Mouse (Mus musculus) CH12.LX (cell line): ENCODE measurements around the gene Ghdc. TPM values are rescaled to one million over a fixed set of nuclear protein-coding genes. Genes with fewer than 3 reads are reported as not detected.

ENCODE experiments used
- DNase-seq: peaks from one replicate; pipeline ENCODE4 v3.0.0-alpha.2; 2013; ENCODE audit errors: extremely low read depth
- H3K27ac ChIP-seq: 2 replicates; pipeline ENCODE4 v1.5.1; 2012; ENCODE audit warnings: low read depth, mild to moderate bottlenecking, control low read depth, moderate library complexity; ENCODE audit not compliant: insufficient read depth
- H3K27me3 ChIP-seq: replicated peaks from 2 replicates; pipeline ENCODE3; 2012; ENCODE audit warnings: inconsistent platforms
- H3K36me3 ChIP-seq, 2 experiments: replicated peaks in 1 of 2; 2 replicates each; pipeline versions ENCODE3 to v1.6.1; 2012; ENCODE audit warnings: inconsistent platforms in 1 of 2, low read length in 1 of 2, mild to moderate bottlenecking in 1 of 2, mixed read lengths in 1 of 2, moderate library complexity in 1 of 2; ENCODE audit not compliant: control insufficient read depth in 1 of 2, insufficient read depth in 1 of 2
- H3K4me1 ChIP-seq, 2 experiments: 2 replicates each; pipeline ENCODE4 v1.6.1; 2012; ENCODE audit warnings: inconsistent platforms in 1 of 2, moderate library complexity in 1 of 2; ENCODE audit not compliant: insufficient read depth in 2 of 2, control insufficient read depth in 1 of 2
- H3K4me2 ChIP-seq: 2 replicates; pipeline ENCODE4 v1.6.1; 2012; ENCODE audit warnings: low read depth, mild to moderate bottlenecking, control low read depth; ENCODE audit not compliant: poor library complexity, insufficient read depth, severe bottlenecking
- H3K4me3 ChIP-seq, 3 experiments: fragments of 150-350 bp in 1 of 3; sonication (generic) in 1 of 3; replicated peaks in 1 of 3; 2 replicates each; pipeline versions ENCODE3 to v1.5.1; 2011 to 2012; ENCODE audit warnings: low read depth in 2 of 3, low read length in 2 of 3, mild to moderate bottlenecking in 2 of 3, moderate library complexity in 2 of 3, control low read depth in 1 of 3, improper control_type of control experiment in 1 of 3, inconsistent platforms in 1 of 3, mixed read lengths in 1 of 3; ENCODE audit not compliant: poor library complexity in 1 of 3
- H3K79me2 ChIP-seq: replicated peaks from 2 replicates; pipeline ENCODE4 v1.6.1; 2012; ENCODE audit warnings: mild to moderate bottlenecking, moderate library complexity; ENCODE audit not compliant: control insufficient read depth, poor library complexity, insufficient read depth, severe bottlenecking; ENCODE audit errors: extremely low read depth
- H3K9ac ChIP-seq: 2 replicates; pipeline ENCODE4 v1.6.1; 2012; ENCODE audit warnings: low read depth, mild to moderate bottlenecking, control low read depth, moderate library complexity; ENCODE audit not compliant: insufficient read depth
- H3K9me3 ChIP-seq: replicated peaks from 2 replicates; pipeline ENCODE3; 2012; ENCODE audit warnings: low read length, inconsistent platforms, mixed read lengths
- BHLHE40 ChIP-seq: IDR thresholded peaks from 2 replicates; pipeline ENCODE4 v1.6.1; 2011; ENCODE audit warnings: mild to moderate bottlenecking, low read depth, low read length, improper control_type of control experiment
- ELF1 ChIP-seq: IDR thresholded peaks from 2 replicates; pipeline ENCODE4 v1.6.1; 2014; ENCODE audit warnings: low read depth, mild to moderate bottlenecking, inconsistent platforms, low read length, improper control_type of control experiment
- HCFC1 ChIP-seq: IDR thresholded peaks from 2 replicates; pipeline ENCODE4 v1.6.1; 2012; ENCODE audit warnings: low read depth, mild to moderate bottlenecking, inconsistent platforms, low read length, improper control_type of control experiment
- IRF4 ChIP-seq: IDR thresholded peaks from 2 replicates; pipeline ENCODE4 v1.6.1; 2014; ENCODE audit warnings: low read depth, mild to moderate bottlenecking, inconsistent platforms, low read length, improper control_type of control experiment
- KAT2A ChIP-seq: IDR thresholded peaks from 2 replicates; pipeline ENCODE4 v1.6.1; 2012; ENCODE audit warnings: low read length, improper control_type of control experiment, inconsistent platforms; ENCODE audit not compliant: insufficient replicate concordance
- MAX ChIP-seq: IDR thresholded peaks from 2 replicates; pipeline ENCODE4 v1.6.1; 2011; ENCODE audit warnings: low read length, improper control_type of control experiment
- MAZ ChIP-seq: IDR thresholded peaks from 2 replicates; pipeline ENCODE4 v1.6.1; 2012; ENCODE audit warnings: low read depth, mild to moderate bottlenecking, inconsistent platforms, low read length, improper control_type of control experiment, moderate library complexity
- MEF2A ChIP-seq: IDR thresholded peaks from 2 replicates; pipeline ENCODE4 v1.6.1; 2014; ENCODE audit warnings: low read depth, mild to moderate bottlenecking, inconsistent platforms, low read length, improper control_type of control experiment, borderline replicate concordance
- MXI1 ChIP-seq: IDR thresholded peaks from 2 replicates; pipeline ENCODE4 v1.6.1; 2011; ENCODE audit warnings: mild to moderate bottlenecking, low read depth, low read length, improper control_type of control experiment
- NELFE ChIP-seq: IDR thresholded peaks from 2 replicates; pipeline ENCODE4 v1.6.1; 2011; ENCODE audit warnings: low read depth, low read length, improper control_type of control experiment
- POLR2A ChIP-seq: IDR thresholded peaks from 2 replicates; pipeline ENCODE4 v1.6.1; 2011; ENCODE audit warnings: low read depth, mild to moderate bottlenecking, improper control_type of control experiment, low read length
- POLR2AphosphoS2 ChIP-seq: IDR thresholded peaks from 2 replicates; pipeline ENCODE4 v1.6.1; 2011; ENCODE audit warnings: low read depth, low read length, improper control_type of control experiment
- RAD21 ChIP-seq: IDR thresholded peaks from 2 replicates; pipeline ENCODE4 v1.6.1; 2011; ENCODE audit warnings: low read depth, mild to moderate bottlenecking, low read length, improper control_type of control experiment, moderate library complexity
- RCOR1 ChIP-seq: conservative IDR thresholded peaks from 2 replicates; pipeline ENCODE4 v1.6.1; 2012; ENCODE audit warnings: low read depth, mild to moderate bottlenecking, inconsistent platforms, low read length, improper control_type of control experiment
- SIN3A ChIP-seq: IDR thresholded peaks from 2 replicates; pipeline ENCODE4 v1.6.1; 2012; ENCODE audit warnings: low read length, improper control_type of control experiment, inconsistent platforms
- TBP ChIP-seq: conservative IDR thresholded peaks from 2 replicates; pipeline ENCODE4 v1.6.1; 2011; ENCODE audit warnings: low read depth, low read length, improper control_type of control experiment
- UBTF ChIP-seq: IDR thresholded peaks from 2 replicates; pipeline ENCODE4 v1.6.1; 2012; ENCODE audit warnings: low read depth, mild to moderate bottlenecking, inconsistent platforms, low read length, improper control_type of control experiment, moderate library complexity
- USF2 ChIP-seq: conservative IDR thresholded peaks from 2 replicates; pipeline ENCODE4 v1.6.1; 2011; ENCODE audit warnings: low read depth, low read length, improper control_type of control experiment
- ZC3H11A ChIP-seq: IDR thresholded peaks from 2 replicates; pipeline ENCODE4 v1.6.1; 2012; ENCODE audit warnings: low read depth, mild to moderate bottlenecking, inconsistent platforms, low read length, improper control_type of control experiment
- ZMIZ1 ChIP-seq: IDR thresholded peaks from 2 replicates; pipeline ENCODE4 v1.6.1; 2012; ENCODE audit warnings: low read depth, mild to moderate bottlenecking, inconsistent platforms, low read length, improper control_type of control experiment
- dilution Hi-C: fragments of 300-500 bp; cut with MboI; formaldehyde crosslinking; loops from 2 replicates; pipeline ENCODE4 v1.14.3; 2020; ENCODE audit warnings: low sequenced_read_pairs; ENCODE audit not compliant: extremely low pct_unique_long_range_greater_than_20kb, extremely low pct_ligation_motif_present
- in situ Hi-C: fragments of 300-500 bp; cut with MboI; formaldehyde crosslinking; loops from 3 replicates; pipeline ENCODE4 v1.14.3; 2019; ENCODE audit warnings: low sequenced_read_pairs, low pct_ligation_motif_present, low pct_unique_long_range_greater_than_20kb, mixed read lengths
- polyA plus RNA-seq: library from polyadenylated mRNA; unstranded; fragments of >175 nt; gene quantifications from 2 replicates; pipeline ENCODE4 v1.2.1, GENCODE M21; 2012; ENCODE audit warnings: low read depth; ENCODE audit not compliant: insufficient read length
- total RNA-seq, 2 experiments: library from RNA; depleted of rRNA; stranded (reverse); fragments of 300-350 nt in 1 of 2; fragments of >200 nt in 1 of 2; gene quantifications; 2 replicates each; pipeline ENCODE4 v1.2.3; 2012 to 2014

Ghdc gene
- total RNA-seq (2012; rRNA removed) (16.6 and 17.0 TPM in 2 replicates), total RNA-seq (2014; rRNA removed) (10.9 and 11.5 TPM in 2 replicates), polyA plus RNA-seq (16.7 and 17.9 TPM in 2 replicates)

- DNase-seq: peak; percentile 85
- Histone ChIP-seq H3K4me2 (peak within 1 kb of the TSS; percentile 77), H3K27me3 (no peaks in the 10 kb centered on the region), H3K4me3 (peak within 1 kb of the TSS; percentile 67 to 83 (median 70))
- TF ChIP-seq MAZ: peak; percentile 87
- 0 out of 2 replicates have a peak, but pooled peaks have one; percentile 16 for TF ChIP-seq TBP
- peak; percentile 86 for TF ChIP-seq HCFC1
- TF ChIP-seq MXI1: peak; percentile 88
- TF ChIP-seq ZMIZ1: 0 out of 2 replicates have a peak, but pooled peaks have one; percentile 12
- TF ChIP-seq IRF4: peak; percentile 61; the same call in 1 of the 2 replicates
- TF ChIP-seq POLR2A: peak; percentile 72
- peak; percentile 99 for TF ChIP-seq SIN3A
- peak; percentile 40; the same call in 1 of the 2 replicates for TF ChIP-seq POLR2AphosphoS2
- peak; percentile 47; the same call in 1 of the 2 replicates for TF ChIP-seq NELFE
- TF ChIP-seq KAT2A: peak; percentile 77; the same call in 1 of the 2 replicates
- no peak for TF ChIP-seq UBTF
- peak; percentile 58 for TF ChIP-seq MAX
- TF ChIP-seq ELF1: peak; percentile 86
- TF ChIP-seq MEF2A: peak; percentile 28; the same call in 1 of the 2 replicates
- no peak for TF ChIP-seq RCOR1
- 0 out of 2 replicates have a peak, but pooled peaks have one; percentile 7 for TF ChIP-seq BHLHE40
- TF ChIP-seq RAD21: no peak
- no peak for TF ChIP-seq ZC3H11A
- TF ChIP-seq USF2: no peak
- TF ChIP-seq, all 38 proteins: peak for 15
- peaks cover 5 to 29% of the 10 kb centered on the region in 2 experiments for H3K36me3 ChIP-seq
- H3K9me3 ChIP-seq: no peaks in the 10 kb centered on the region
- H3K27ac ChIP-seq: no peak within 1 kb of the TSS
- no peaks in the 10 kb centered on the region for H3K79me2 ChIP-seq
- H3K4me1 ChIP-seq: peaks cover 5 to 46% of the 10 kb centered on the region in 2 experiments; a peak in 3 of 4 replicates
- in situ Hi-C loops: no loop called here
- dilution Hi-C loops: no loop called here
- H3K9ac ChIP-seq: peak within 1 kb of the TSS; percentile 66
These were observed at the start of gene Ghdc for GRCm38 (mm10) chr11:100770646-100771408. Ghdc (minus strand) TSS chr11:100770957.

- Histone ChIP-seq H3K36me3 (peaks cover 0 to 8% of the 10 kb centered on the region in 2 experiments), H3K27ac (no peak overlapping the region), H3K4me2 (no peak overlapping the region), H3K9ac (no peak overlapping the region), H3K27me3 (no peaks in the 10 kb centered on the region), H3K4me3 (no peak overlapping the region), H3K9me3 (no peaks in the 10 kb centered on the region), H3K79me2 (no peaks in the 10 kb centered on the region), H3K4me1 (peaks cover 16 to 28% of the 10 kb centered on the region in 2 experiments; a peak in 3 of 4 replicates)
- dilution Hi-C loops: no loop called here
- no peak for TF ChIP-seq ELF1
- no peak for TF ChIP-seq USF2
- DNase-seq: no peak
- in situ Hi-C loops: no loop called here
These were observed 49.3 kb upstream of the Ghdc start for GRCm38 (mm10) chr11:100820047-100820446.
